Mouse (Mus musculus) kidney, adult 2 months (tissue): Measurements from ENCODE around the gene Slc22a23.

Source experiments
- CTCF ChIP-seq: fragments of 200-500 bp; conservative IDR thresholded peaks from 2 replicates; pipeline ENCODE4 v1.5.1; 2011; ENCODE audit warnings: low read depth, mild to moderate bottlenecking, control low read depth, low read length, moderate library complexity, mixed read lengths; ENCODE audit not compliant: insufficient read depth, insufficient read length
- POLR2A ChIP-seq: fragments of 200-500 bp; IDR thresholded peaks from one replicate; pipeline ENCODE4 v1.6.1; 2011; ENCODE audit warnings: low read depth, low read length, control low read depth

DNA sequence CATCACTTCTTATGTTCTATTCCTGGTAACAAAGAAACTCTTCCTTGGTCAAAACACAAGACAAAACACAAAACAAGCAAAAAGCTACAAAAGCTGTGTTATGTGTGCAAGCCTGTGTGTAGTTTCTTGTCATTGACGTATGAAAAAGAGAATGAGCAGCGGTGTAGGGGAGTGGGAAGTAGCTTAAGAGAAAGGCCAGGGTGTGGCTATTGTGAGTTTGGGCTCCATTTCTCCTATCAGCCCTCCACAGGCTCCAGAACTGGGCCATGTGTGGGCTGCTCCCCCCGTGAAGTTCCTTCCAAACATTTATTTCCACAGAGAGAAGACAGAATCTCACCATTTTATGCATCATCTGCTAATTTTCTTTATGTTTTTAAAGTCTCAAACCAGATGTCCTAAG lies 91.2 kb downstream of the Slc22a23 start:
- TF ChIP-seq CTCF (no peak), POLR2A (no peak)
